Mouse (Mus musculus): ENCODE results near the gene Axl. TPM values are rescaled to one million over a fixed set of nuclear protein-coding genes. Genes with fewer than 3 reads are reported as not detected.

Gene Axl
- total RNA-seq (2017): 1.1 and 2.2 TPM in 2 replicates

DNA sequence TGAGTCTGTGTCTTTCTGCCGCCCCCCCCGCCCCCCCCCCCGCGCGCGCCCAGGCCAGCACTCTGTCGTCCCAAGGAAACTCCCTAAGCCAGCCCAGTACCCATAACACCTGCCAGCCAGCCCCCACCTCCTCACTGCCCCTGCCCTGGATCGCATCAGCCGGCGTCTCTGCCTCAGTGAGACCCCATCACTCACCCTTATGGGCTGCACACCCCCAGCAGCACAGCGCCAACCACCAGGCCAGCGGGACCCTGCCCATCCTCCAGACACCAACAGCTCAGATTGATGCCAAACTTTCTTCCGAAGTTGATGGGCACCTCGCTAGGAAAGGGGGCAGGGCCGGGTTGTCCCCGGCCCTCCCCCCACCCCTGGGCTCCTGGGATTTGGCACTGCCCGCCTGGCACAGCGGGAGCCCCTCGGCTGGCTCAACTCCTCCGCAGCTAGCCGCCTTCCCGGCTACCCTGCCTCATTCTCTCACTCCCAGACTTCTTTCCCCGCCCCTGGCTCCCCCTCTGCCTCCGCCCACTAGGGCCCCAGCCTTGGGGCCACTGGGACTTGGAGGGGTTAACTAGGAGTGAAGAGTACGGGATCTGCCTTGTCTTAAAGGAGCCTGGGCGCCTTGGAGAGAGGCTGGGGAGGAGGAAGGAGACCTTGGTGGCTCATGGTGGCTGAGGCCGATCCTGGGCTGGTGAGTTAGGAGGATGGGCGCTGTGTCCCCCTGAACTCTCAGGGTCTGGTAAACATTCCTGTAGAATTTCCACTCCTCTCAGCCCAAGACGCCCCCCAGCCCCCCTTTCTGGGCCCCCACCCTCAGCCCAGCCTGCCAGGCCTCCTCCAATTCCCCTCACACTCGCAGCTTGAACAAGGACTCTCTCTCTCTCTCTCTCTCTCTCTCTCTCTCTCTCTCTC, at the start of gene Axl:
Axl (minus strand) TSS at position 486 of the 909 bp plus-strand sequence.
- no peak for ATAC-seq (ENCODE audit: extremely low read depth, insufficient number of reproducible peaks, low FRiP score, poor library complexity, severe bottlenecking)

DNA sequence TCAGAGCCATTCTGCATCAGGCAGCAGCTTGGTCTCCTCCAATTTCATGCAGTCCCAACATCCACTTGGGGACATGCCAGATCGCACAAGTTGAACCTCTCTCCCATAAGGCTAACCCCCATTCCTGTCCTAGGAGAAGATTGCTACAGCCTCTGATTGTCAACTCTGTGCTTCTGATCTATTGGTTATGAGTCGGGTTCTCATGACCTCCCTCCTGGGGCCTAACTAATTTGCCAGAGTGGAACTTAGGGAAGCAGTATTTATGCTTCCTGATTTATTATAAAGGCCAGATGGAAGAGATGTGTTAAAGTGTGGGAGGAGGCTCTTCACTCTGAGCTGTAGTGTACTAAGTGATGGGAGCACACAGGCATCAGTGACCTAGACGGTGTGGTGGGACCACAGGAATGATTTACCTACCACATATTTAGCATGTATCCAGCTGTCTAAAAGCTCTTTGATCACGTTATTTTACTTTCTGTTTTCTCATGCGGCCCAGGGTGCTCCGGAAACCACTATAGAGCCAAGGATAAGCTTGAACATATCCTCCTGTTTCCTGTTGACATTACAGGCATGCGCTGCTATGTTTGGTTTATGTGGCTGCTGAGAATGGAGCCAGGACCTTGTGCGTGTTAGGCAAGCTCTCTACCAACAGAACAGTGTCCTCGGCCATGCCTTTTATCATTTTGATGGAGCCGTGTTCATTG, 46.8 kb upstream of the Axl start:
- peak; percentile 44; the same call in 1 of the 2 replicates for ATAC-seq (ENCODE audit: extremely low read depth, insufficient number of reproducible peaks, low FRiP score, poor library complexity, severe bottlenecking)

DNA sequence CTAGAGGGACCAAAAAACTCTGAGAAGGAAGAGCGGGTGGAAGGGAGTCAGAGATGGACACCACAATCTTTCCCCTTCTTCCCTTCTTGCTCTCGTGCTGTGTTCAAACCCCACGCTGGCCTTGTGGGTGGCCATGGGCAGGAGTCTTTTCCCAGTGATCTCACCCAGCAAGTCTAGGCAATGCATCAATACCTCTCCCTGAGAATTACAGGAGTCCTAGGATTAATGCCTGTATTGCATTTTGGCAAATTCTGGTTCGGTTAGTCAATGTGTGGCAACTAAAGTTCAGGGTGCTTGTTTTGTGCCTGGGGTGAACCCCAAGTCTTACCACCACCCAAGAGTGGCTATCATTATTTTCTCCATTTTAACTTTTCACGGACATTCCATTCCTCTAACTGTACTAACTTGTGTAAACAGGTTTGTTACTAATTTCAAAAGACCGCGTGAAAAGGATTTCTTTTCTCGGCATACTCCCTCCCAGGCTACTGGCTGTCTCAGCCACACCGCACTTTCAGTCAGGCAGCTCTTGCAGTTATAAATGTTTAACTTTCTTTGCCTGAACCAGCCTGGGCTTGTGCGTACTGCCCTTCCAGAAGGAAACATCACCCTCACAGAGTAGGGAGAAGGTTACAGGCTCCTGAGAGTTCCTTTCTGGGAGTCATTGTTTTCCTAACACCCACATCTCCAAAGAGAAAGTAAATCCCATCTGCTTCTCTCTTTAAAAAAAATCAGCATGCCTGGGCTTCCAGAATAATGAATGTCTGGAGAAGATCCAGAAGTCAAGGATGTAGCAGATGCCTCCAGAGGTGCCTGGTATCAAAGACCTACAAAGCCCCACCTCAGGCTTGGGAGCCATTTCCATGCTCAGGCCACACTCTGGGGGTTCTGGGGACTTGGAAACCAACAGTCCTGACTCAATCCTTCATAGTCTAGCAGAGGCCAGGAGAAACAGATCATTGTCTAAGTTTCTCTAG, 43.3 kb upstream of the Axl start:
- ATAC-seq (ENCODE audit: extremely low read depth, insufficient number of reproducible peaks, low FRiP score, poor library complexity, severe bottlenecking): no peak

DNA sequence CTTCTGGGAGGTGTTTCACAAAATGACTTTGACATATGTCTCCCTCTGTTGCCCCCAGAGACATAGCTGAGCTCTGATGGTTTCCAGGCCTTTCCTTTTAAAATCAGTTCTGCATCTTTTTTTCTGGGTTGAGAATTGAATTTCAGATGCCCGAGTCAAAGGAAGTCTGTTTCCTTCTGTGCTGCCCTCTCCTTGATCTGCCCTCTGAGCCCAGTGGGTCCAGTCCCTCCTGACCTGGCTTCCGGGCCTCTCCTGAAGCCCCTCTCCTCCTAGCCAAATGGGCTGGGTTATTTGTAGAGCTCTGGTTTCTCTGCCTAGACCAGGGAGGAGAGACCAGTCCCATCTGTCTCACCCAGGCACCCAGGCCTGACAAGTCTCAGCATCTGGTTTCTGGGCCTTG, 41.7 kb upstream of the Axl start:
- no peak for ATAC-seq (ENCODE audit: extremely low read depth, insufficient number of reproducible peaks, low FRiP score, poor library complexity, severe bottlenecking)

DNA sequence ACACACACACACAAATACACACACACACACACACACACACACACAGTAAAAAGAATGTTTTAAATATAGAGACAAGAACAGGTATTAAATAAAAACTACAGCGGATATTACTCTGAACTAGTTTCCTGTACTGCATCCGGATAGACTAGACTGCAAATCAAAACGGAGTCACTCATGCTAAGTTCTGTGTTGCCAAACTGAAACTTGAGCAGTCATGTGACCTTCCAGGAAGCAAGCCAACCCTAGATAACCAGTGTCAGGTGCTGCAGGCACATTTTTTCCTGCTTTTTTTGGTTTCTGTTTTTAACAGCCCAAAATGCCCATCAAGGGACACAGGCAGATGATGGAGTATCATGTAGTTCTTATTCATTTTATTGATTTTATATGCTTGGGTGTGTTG, 38.7 kb upstream of the Axl start:
- peak; percentile 67 for ATAC-seq (ENCODE audit: extremely low read depth, insufficient number of reproducible peaks, low FRiP score, poor library complexity, severe bottlenecking)

DNA sequence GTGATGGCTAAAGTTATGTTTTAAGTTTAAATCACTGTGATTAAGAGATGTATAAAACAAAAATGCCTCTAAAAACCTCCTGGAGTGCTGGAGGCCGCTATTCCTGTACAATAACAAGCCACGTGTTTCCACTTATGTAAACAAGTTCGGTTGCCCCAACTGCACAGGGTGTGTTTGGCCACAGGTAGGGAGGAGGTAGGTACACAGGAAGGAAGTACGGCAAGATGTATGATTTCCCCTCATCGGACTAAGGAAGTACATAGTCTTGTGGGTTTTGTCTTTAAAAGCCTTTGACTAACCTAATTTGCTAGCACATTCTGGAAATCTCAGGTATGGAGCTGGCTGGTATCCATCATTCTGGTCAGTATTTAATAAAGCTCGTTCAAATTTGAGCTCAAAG, 37.5 kb upstream of the Axl start:
- peak; percentile 41; the same call in 1 of the 2 replicates for ATAC-seq (ENCODE audit: extremely low read depth, insufficient number of reproducible peaks, low FRiP score, poor library complexity, severe bottlenecking)

DNA sequence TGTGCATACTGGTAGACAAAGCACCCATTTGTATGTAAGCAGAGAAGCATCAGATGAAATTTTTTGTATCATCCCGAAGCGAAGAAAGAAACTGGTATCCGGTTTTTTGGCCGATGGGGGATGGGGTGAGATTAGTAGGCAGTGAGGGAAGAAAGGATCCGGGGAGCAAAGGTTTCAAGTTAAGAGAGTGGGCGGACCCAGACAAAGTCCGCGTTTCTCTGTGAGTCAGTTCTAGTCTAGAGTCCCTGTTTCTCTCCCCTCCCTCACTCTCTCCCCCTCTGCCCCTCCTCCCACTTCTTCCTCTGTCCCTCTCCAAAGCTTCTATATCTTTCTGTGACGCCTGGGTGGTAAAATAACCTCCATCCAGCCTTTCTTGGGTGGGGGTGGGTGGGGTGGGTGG, 36.5 kb upstream of the Axl start:
- no peak for ATAC-seq (ENCODE audit: extremely low read depth, insufficient number of reproducible peaks, low FRiP score, poor library complexity, severe bottlenecking)

DNA sequence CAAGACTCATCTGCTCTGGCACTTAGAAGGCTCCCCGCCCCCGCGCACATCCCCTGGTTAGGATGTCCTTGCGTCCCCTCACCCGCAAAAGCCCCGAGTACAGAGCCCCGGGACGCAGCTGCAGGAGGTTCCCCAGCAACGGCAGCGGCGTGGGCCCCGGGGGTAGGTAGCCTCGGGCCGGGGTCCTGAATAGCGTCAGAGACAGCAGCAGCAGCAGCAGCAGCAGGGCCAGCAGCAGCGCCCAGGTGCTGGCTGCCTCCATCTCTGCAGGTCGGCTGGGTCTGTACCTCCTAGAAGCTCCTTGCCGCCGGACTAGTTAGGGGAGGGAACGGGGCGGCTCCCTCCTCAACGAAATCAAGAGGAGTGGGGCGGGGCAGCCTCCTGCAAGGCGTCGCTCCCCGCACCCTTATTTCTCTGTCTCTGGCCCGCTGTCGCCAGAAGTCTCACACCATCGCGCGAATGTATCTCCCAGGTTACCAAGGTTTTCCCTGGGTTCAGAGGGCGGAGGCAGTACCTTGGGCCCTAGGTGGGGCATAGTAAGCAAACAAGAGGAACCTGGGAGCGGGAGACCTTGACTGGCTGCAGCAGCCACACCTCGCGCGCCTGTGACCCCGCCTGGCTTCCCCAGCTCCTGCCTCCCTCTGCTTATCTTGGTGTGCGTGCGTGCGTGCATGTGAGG, 27.9 kb upstream of the Axl start, which contains the start of gene Cyp2s1:
Cyp2s1 (minus strand) TSS at position 673 of the 679 bp plus-strand sequence.
- 0 out of 2 replicates have a peak, but pooled peaks have one; percentile 19 for ATAC-seq (ENCODE audit: extremely low read depth, insufficient number of reproducible peaks, low FRiP score, poor library complexity, severe bottlenecking)

DNA sequence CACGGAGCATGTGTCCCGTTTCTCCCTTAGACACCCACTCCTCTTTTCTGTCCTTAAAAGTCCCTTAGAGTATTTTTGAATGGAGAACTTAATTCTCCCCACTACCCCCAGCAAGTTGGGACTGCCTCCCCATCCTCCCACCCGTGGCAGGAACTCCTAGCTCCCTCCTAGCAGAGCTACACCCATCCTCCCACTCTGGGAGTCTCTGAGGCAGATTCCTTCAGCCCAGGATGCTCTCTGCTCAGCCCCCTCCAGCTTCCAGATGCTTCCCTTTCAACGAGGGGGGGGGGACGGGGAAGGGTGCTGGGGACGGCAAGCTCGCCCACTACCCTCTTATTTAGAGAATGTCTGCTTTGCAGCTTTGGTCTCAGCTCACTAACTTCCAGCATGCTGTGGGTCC, 27.1 kb upstream of the Axl start:
- no peak for ATAC-seq (ENCODE audit: extremely low read depth, insufficient number of reproducible peaks, low FRiP score, poor library complexity, severe bottlenecking)

DNA sequence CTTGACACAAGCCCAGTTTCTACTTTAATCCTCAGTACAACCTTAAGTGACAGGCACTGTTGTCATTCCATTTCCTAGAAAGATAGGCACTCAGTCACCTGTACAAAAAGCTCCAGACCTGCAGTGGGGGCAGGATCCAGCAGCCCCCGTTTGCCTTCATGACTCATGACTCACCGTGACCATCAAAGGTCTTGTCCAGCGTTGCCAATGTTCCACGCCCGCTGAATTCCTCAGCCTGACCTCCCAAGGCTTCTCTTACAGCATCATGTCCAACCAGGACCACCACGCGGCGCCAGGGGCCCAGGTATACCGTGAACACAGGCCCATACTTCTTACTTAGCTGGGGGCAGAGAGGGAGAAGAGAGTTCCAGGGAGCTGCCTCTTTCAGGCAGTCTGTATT, 26.2 kb upstream of the Axl start:
- ATAC-seq (ENCODE audit: extremely low read depth, insufficient number of reproducible peaks, low FRiP score, poor library complexity, severe bottlenecking): no peak

DNA sequence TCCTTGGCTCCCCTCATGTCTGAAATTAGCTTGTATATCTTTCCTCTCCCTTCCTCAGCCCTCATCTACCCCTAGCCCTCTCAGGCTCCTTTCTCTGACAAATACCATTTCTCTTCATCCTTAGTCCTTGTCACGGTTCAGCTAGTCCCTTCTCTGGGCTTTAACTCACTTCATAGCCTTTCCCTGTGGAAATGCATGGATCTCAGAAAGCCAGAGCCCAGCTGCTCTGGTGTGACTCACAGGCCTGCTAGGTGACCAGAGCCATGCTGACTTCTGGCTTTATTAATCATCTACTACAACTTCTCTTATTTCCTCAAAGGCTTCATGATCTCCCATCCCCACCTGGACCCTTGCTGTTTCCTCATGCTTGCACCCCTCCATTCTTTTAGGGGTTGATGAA, 23.7 kb upstream of the Axl start:
- ATAC-seq (ENCODE audit: extremely low read depth, insufficient number of reproducible peaks, low FRiP score, poor library complexity, severe bottlenecking): no peak

DNA sequence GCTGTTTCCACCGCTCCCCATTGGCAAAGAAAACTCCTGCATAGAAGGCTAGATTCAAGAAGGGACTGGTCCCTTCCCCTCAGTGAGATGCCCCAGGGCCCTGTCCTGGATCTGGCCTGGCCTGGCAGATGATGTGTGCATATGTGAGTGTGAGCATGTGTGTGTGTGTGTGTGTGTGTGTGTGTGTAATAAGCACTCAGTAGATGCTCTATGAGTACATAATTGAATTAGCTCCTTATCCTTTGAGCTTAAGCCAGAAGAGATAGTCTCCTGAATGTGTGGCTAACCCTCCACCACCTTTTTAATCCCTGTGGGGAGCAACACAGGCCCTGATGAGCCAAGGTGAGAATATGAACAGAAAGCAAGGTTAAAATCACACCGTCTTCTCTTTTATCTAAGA, 23.2 kb upstream of the Axl start:
- no peak for ATAC-seq (ENCODE audit: extremely low read depth, insufficient number of reproducible peaks, low FRiP score, poor library complexity, severe bottlenecking)

DNA sequence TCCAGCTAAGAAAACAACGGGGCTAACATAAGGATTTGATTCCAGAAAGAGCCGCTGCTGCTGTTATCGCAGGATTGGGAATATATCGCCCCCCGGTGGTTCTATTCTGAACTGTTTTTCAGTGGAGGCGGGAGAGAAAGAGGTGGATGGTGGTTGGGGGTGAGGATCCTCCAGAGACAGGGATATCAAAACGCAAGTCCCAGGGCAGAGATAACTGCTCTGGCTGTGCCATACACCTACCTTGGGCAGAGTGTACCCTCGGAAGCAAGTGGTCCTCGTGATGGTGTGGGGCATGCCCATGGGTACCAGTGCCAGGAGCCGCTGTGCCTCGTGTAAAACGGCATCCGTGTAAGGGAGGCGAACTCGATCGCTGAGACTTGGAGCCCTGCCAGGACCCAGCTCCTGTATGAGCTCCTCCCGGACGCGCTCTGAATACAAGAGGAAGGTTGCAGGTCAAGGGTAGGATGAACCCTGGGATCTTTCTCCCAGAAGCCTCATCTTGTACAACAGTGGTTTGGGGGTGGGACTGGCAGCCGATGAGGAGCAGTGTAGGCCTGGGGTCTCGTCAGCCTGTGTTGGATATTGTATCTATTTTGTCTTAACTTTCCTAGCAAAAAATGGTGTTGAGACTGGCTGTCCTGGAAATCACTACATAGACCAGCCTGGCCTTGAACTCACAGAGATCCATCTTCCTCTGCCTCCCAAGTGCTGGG, 17.3 kb upstream of the Axl start:
- peak; percentile 39; the same call in 1 of the 2 replicates for ATAC-seq (ENCODE audit: extremely low read depth, insufficient number of reproducible peaks, low FRiP score, poor library complexity, severe bottlenecking)

DNA sequence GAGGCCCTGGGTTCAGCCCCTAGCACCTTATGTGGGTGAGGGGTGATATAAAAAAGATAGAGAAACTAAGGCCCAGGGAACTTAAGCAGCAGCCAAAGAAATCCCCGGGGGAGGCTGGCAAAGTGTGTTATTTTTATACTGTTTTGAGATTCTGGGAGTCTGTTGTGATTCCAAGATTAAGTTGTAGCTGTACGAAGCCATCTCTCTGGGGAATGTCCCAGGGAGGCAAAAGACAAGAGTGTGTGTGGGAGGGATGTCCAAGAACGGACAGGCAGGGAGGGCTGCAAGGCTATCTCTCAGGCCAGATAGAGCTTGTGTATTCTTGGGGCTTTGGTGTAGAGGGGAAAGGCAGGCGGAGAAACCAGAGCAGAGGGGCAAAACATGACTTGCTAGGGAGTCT, 16.3 kb upstream of the Axl start:
- ATAC-seq (ENCODE audit: extremely low read depth, insufficient number of reproducible peaks, low FRiP score, poor library complexity, severe bottlenecking): no peak

DNA sequence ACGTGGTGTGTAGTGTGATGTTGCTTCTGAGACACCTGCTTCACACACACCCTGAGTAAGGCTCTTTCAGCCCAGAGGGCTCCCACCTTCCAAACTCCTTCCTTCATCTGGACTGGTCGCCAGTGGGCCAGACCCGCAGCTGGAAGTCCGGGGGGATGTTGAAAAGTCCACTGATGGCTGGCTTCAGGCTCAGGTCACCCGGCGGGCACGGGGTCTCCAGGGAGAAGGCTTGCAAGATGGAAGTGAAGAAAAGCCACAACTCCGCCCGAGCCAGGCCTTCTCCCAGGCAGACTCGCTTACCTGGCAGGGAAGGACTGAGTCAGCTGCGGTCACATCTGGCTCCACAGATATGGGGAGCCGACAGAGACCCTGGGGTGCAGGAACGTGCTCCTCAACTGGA, 15.0 kb upstream of the Axl start:
- no peak for ATAC-seq (ENCODE audit: extremely low read depth, insufficient number of reproducible peaks, low FRiP score, poor library complexity, severe bottlenecking)

DNA sequence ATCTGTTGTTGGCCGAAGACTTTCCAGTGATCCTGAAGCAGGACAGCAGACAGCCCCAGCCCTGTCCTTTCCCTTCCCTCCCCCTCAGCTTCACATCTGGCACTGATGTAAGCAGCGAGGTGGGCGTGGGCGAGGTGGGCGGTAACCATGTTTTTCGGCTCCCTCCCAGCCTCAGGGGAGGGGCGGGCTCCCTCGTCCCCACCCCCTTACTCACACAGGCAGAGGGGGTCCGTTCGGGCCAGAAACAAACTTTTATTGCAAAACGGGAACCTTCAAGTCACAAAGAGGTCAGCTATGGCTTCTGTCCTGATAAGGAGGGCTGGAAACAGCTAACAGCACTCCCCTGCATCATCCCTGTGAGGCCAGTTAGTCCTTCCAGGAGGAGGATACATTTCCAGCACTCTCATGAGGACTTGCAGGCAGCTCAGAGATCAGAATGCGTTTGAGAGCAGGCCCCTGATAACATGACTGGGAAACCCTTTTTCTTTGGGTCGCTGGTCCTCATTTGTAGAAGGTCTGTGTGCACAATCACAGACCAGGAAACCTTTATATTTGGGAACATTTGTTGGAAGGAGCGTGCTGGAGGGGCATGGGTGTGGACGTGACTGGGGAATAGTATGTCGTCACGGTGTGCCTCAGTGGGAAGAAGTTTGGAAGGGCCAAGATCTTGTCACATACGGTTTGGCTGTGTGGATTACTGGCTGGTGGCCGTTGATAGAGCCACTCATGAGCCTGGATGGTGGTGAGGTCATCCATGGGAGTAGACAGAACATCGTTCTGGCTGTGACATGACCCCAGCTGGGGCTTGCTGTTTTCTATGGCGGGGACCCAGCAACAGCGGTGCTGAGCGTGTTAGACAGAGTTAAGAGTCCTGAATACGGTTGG, 14.0 kb upstream of the Axl start:
- ATAC-seq (ENCODE audit: extremely low read depth, insufficient number of reproducible peaks, low FRiP score, poor library complexity, severe bottlenecking): no peak

DNA sequence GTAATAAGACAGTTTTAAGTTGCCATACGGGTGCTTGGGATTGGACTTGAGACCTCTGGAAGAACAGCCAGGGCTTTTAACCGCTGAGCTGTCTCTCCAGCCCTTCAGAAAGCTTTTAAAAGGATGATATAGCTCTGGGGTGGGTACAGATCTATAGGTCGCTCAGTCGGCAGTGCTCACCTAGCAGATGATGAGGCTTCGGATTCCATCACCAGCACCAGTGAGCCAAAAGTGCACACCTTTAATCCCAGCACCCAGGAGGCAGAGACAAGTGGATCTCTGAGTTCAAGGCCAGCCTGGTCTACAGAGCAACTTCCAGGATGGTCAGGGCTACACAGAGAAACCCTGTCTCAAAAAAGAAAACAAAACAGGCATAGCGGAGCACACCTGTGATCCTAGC, 12.5 kb upstream of the Axl start:
- ATAC-seq (ENCODE audit: extremely low read depth, insufficient number of reproducible peaks, low FRiP score, poor library complexity, severe bottlenecking): no peak
